Mouse (Mus musculus): Measurements from ENCODE around the gene Map2k5.

Gene Map2k5

GRCm38 (mm10) chr9:63131957-63132602 lies 245.6 kb downstream of the Map2k5 start:
- DNase-seq (ENCODE audit: low read depth, low spot score) = no peak

- DNase-seq (ENCODE audit: low read depth, low spot score) = no peak
Measured at GRCm38 (mm10) chr9:63129641-63130041, 248.1 kb downstream of the Map2k5 start.

DNA sequence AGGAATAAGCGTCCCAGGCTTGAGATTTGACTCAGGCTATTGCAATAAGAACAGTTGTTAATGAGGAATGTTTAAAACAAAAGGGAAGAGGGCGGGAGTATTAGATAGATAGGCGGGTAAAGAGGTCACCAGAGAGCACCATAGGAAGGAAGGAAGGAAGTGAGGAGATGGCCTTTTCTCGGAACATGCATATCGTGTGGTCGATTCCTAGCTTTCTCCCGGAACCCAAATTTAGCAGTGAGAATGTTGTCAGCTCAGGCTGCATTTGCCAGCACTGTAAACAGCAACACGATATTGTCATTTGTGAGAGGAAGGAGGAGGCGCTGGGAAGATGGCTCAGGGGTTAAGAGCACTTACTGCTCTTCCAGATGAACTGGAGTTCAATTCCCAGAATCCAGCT lies 253.2 kb downstream of the Map2k5 start:
- no peak for DNase-seq (ENCODE audit: low read depth, low spot score)

DNA sequence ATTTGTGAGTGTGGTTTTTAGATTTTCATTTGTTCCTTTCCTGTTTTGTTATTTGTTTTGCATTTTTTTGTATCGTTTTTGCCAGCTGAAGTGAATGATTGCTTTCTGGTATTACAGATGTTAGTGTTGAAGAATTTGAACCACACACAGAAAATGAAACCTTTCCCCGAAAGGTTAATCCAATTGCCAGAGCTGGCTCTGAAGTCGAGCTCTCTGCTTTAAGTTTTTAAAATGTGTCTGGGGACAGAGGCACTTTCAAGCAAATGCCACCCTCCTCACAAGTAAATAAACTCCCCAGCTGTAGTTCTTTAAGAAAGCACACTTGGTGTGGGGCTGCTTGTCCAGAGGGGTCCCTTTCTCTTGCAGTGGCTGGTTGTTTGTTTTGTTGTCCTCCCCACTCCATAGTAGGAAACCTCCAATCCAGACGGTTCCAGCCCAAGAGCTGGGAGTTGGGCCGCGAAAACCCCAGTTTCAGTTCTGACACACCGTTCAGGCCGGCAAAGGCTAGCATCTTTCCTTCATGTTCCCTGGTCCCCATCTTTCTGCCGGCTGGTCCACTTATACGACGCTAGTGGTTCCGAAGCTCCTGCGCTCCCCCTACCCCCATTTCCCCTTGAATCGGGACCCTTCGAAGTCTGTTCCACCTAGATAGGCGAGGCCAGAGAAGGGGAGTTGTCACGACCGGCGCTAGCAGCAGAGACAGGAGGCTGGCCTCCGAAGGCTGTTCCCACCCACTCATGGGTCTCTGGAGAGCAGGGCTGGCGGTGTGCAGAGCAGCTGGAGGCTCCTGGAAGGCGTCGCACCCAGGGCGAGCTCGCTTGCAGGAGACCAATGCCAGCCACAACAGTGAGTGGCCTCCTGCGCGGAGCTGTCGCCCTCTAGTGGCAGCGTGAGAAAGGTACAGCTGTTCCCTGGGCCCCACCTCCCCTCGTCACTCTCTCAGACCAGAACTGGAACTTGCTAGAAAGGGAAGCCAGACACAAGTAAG lies 254.0 kb downstream of the Map2k5 start:
- peak; percentile 95 for DNase-seq (ENCODE audit: low read depth, low spot score)

DNA sequence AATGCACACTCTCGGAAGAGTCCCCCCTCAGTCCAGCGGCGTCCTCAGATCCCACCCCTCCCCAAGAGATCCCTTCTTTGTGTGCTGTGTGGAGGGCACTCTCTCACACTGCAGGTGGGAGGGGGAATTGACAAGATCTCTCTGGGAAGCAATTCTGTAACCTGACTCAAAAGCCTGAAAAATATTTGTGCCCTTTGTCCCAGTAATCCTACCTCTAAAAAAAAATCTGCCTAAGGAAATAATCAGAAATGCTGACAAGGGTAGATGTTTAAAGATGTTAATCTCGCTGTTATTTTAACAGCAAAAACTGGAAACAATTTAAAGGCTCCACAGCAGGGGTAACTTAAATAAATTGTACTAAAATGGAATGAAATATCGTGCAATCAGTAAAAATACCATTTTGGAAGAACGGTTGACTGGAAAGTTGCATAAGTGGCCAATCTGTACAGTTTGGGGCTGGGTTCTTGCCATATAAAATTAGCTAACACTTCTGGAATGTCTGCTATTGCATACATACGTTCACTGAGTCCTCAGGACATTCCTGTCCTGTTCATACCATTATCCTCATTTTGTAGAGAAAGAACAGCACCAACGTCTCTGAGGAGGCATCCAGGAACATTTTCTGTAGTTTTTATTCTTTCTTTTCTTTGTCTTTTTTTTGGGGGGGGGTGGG lies 255.4 kb downstream of the Map2k5 start:
- peak; percentile 77 for DNase-seq (ENCODE audit: low read depth, low spot score)

DNA sequence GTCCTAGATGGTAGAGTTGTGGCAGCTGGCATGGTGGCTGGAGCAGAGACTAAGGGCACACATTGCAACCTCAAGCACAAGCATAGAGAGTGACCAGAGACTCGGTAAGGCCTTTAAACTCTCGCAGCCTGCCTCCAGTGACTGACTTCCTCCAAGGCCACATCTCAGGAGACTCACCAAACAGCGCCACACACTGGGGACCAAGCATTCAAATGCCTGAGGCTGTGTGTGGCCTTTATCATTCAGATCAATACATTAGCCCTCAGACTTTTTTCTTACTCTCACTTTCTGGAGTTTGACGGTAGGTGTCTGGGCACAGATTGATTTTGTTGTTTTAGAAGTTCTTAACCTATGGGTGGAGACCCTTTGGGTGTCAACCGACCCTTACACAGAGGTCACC lies 259.3 kb downstream of the Map2k5 start:
- no peak for DNase-seq (ENCODE audit: low read depth, low spot score)

All from 3T3-L1 (cell line).